Mouse (Mus musculus): Measurements from ENCODE around the gene Tmem53. TPM values are rescaled to one million over a fixed set of nuclear protein-coding genes. Genes with fewer than 3 reads are reported as not detected.

Gene Tmem53
- polyA plus RNA-seq, 1 experiment from 2014 or later, result 11.6 TPM

GRCm38 (mm10) chr4:117279253-117279642 is 27.5 kb downstream of the Tmem53 start:
- H3K36me3 ChIP-seq (ENCODE audit: control insufficient read depth, insufficient read depth, low read length), result peaks cover 36% of the 10 kb centered on the region

GRCm38 (mm10) chr4:117280397-117280930 is 28.7 kb downstream of the Tmem53 start:
- Histone ChIP-seq H3K36me3 (ENCODE audit: control insufficient read depth, insufficient read depth, low read length) (peaks cover 31% of the 10 kb centered on the region), H3K4me2 (ENCODE audit: low read depth, severe bottlenecking) (no peak overlapping the region), H3K9me3 (ENCODE audit: control insufficient read depth, low read length) (no peaks in the 10 kb centered on the region), H3K4me1 (ENCODE audit: control insufficient read depth, insufficient read depth, low read length) (peaks cover 32% of the 10 kb centered on the region), H3K27me3 (ENCODE audit: control insufficient read depth, insufficient read depth, low read length) (no peaks in the 10 kb centered on the region), H3K4me3 (ENCODE audit: low read depth, low read length) (no peak overlapping the region), H3K27ac (replicated peaks; ENCODE audit: low read depth, low read length) (no peak overlapping the region), H3K9ac (ENCODE audit: low read length) (no peak overlapping the region)
- DNase-seq (ENCODE audit: low spot score), result no peak
- ATAC-seq (ENCODE audit: insufficient number of reproducible peaks, low FRiP score, low TSS enrichment, low read depth), result no peak
- WGBS, result 81% methylated on average over 8 of the region's 8 CpGs

More at GRCm38 (mm10) chr4:117279253-117279642, 27.5 kb downstream of the Tmem53 start:
- DNase-seq (ENCODE audit: low spot score) (no peak), ATAC-seq (ENCODE audit: insufficient number of reproducible peaks, low FRiP score, low TSS enrichment, low read depth) (no peak)
- peaks cover 32% of the 10 kb centered on the region for H3K4me1 ChIP-seq (ENCODE audit: control insufficient read depth, insufficient read depth, low read length)
- no peak overlapping the region for H3K4me3 ChIP-seq (ENCODE audit: low read depth, low read length)
- H3K9ac ChIP-seq (ENCODE audit: low read length), result no peak overlapping the region
- WGBS, result 51% methylated on average over 2 of the region's 2 CpGs
- no peak overlapping the region for H3K27ac ChIP-seq (replicated peaks; ENCODE audit: low read depth, low read length)
- no peaks in the 10 kb centered on the region for H3K27me3 ChIP-seq (ENCODE audit: control insufficient read depth, insufficient read depth, low read length)
- H3K9me3 ChIP-seq (ENCODE audit: control insufficient read depth, low read length), result peaks cover 6% of the 10 kb centered on the region; the same call in 1 of the 2 replicates
- no peak overlapping the region for H3K4me2 ChIP-seq (ENCODE audit: low read depth, severe bottlenecking)

- no peaks in the 10 kb centered on the region for H3K27me3 ChIP-seq (ENCODE audit: control insufficient read depth, insufficient read depth, low read length)
- H3K4me1 ChIP-seq (ENCODE audit: control insufficient read depth, insufficient read depth, low read length), result peaks cover 31% of the 10 kb centered on the region
- no peak overlapping the region for H3K27ac ChIP-seq (replicated peaks; ENCODE audit: low read depth, low read length)
- DNase-seq (ENCODE audit: low spot score) (no peak), ATAC-seq (ENCODE audit: insufficient number of reproducible peaks, low FRiP score, low TSS enrichment, low read depth) (no peak)
- H3K9me3 ChIP-seq (ENCODE audit: control insufficient read depth, low read length), result no peaks in the 10 kb centered on the region
- H3K9ac ChIP-seq (ENCODE audit: low read length), result no peak overlapping the region
- no peak overlapping the region for H3K4me3 ChIP-seq (ENCODE audit: low read depth, low read length)
- no peak overlapping the region for H3K4me2 ChIP-seq (ENCODE audit: low read depth, severe bottlenecking)
- WGBS, result 34% methylated on average over 19 of the region's 19 CpGs
- H3K36me3 ChIP-seq (ENCODE audit: control insufficient read depth, insufficient read depth, low read length), result peaks cover 28% of the 10 kb centered on the region
Measured at GRCm38 (mm10) chr4:117281090-117281845, 29.5 kb downstream of the Tmem53 start.

- ATAC-seq (ENCODE audit: insufficient number of reproducible peaks, low FRiP score, low TSS enrichment, low read depth) (no peak), DNase-seq (ENCODE audit: low spot score) (no peak)
- H3K9ac ChIP-seq (ENCODE audit: low read length), result no peak overlapping the region
- peaks cover 36% of the 10 kb centered on the region for H3K4me1 ChIP-seq (ENCODE audit: control insufficient read depth, insufficient read depth, low read length)
- WGBS, result 11% methylated on average over 22 of the region's 22 CpGs
- H3K27me3 ChIP-seq (ENCODE audit: control insufficient read depth, insufficient read depth, low read length), result no peaks in the 10 kb centered on the region
- no peak overlapping the region for H3K27ac ChIP-seq (replicated peaks; ENCODE audit: low read depth, low read length)
- H3K4me2 ChIP-seq (ENCODE audit: low read depth, severe bottlenecking), result no peak overlapping the region
- peaks cover 13% of the 10 kb centered on the region for H3K36me3 ChIP-seq (ENCODE audit: control insufficient read depth, insufficient read depth, low read length)
- H3K9me3 ChIP-seq (ENCODE audit: control insufficient read depth, low read length), result no peaks in the 10 kb centered on the region
- H3K4me3 ChIP-seq (ENCODE audit: low read depth, low read length), result no peak overlapping the region
Measured at GRCm38 (mm10) chr4:117283271-117284191, 31.8 kb downstream of the Tmem53 start.

- ATAC-seq (ENCODE audit: insufficient number of reproducible peaks, low FRiP score, low TSS enrichment, low read depth), result no peak
- Histone ChIP-seq H3K4me2 (ENCODE audit: low read depth, severe bottlenecking) (no peak overlapping the region), H3K36me3 (ENCODE audit: control insufficient read depth, insufficient read depth, low read length) (peaks cover 13% of the 10 kb centered on the region), H3K27ac (replicated peaks; ENCODE audit: low read depth, low read length) (no peak overlapping the region), H3K27me3 (ENCODE audit: control insufficient read depth, insufficient read depth, low read length) (no peaks in the 10 kb centered on the region), H3K9ac (ENCODE audit: low read length) (no peak overlapping the region), H3K4me3 (ENCODE audit: low read depth, low read length) (no peak overlapping the region), H3K4me1 (ENCODE audit: control insufficient read depth, insufficient read depth, low read length) (peaks cover 34% of the 10 kb centered on the region), H3K9me3 (ENCODE audit: control insufficient read depth, low read length) (no peaks in the 10 kb centered on the region)
- no peak for DNase-seq (ENCODE audit: low spot score)
- 40% methylated on average over 4 of the region's 4 CpGs for WGBS
Measured at GRCm38 (mm10) chr4:117284363-117284762, 32.6 kb downstream of the Tmem53 start.

- no peaks in the 10 kb centered on the region for H3K27me3 ChIP-seq (ENCODE audit: control insufficient read depth, insufficient read depth, low read length)
- peaks cover 13% of the 10 kb centered on the region; the same call in 1 of the 2 replicates for H3K36me3 ChIP-seq (ENCODE audit: control insufficient read depth, insufficient read depth, low read length)
- peaks cover 17% of the 10 kb centered on the region for H3K4me1 ChIP-seq (ENCODE audit: control insufficient read depth, insufficient read depth, low read length)
- peak overlapping the region; percentile 53 for H3K4me2 ChIP-seq (ENCODE audit: low read depth, severe bottlenecking)
- H3K9me3 ChIP-seq (ENCODE audit: control insufficient read depth, low read length), result no peaks in the 10 kb centered on the region
- ATAC-seq (ENCODE audit: insufficient number of reproducible peaks, low FRiP score, low TSS enrichment, low read depth), result no peak
- 30% methylated on average over 25 of the region's 25 CpGs for WGBS
- no peak for DNase-seq (ENCODE audit: low spot score)
- H3K9ac ChIP-seq (ENCODE audit: low read length), result peak overlapping the region; percentile 86
- peak overlapping the region; percentile 97 for H3K27ac ChIP-seq (replicated peaks; ENCODE audit: low read depth, low read length)
- peak overlapping the region; percentile 64 for H3K4me3 ChIP-seq (ENCODE audit: low read depth, low read length)
Measured at GRCm38 (mm10) chr4:117288277-117288926, 36.7 kb downstream of the Tmem53 start.

- peaks cover 13% of the 10 kb centered on the region; the same call in 1 of the 2 replicates for H3K36me3 ChIP-seq (ENCODE audit: control insufficient read depth, insufficient read depth, low read length)
- H3K4me1 ChIP-seq (ENCODE audit: control insufficient read depth, insufficient read depth, low read length), result peaks cover 12% of the 10 kb centered on the region
- ATAC-seq (ENCODE audit: insufficient number of reproducible peaks, low FRiP score, low TSS enrichment, low read depth) (peak; percentile 93), DNase-seq (ENCODE audit: low spot score) (peak; percentile 86)
- H3K4me2 ChIP-seq (ENCODE audit: low read depth, severe bottlenecking), result peak overlapping the region; percentile 53
- H3K9ac ChIP-seq (ENCODE audit: low read length), result peak overlapping the region; percentile 86
- WGBS, result under 1% methylated on average over 68 of the region's 80 CpGs
- H3K27ac ChIP-seq (replicated peaks; ENCODE audit: low read depth, low read length), result peak overlapping the region; percentile 97
- H3K27me3 ChIP-seq (ENCODE audit: control insufficient read depth, insufficient read depth, low read length), result no peaks in the 10 kb centered on the region
- H3K9me3 ChIP-seq (ENCODE audit: control insufficient read depth, low read length), result no peaks in the 10 kb centered on the region
- H3K4me3 ChIP-seq (ENCODE audit: low read depth, low read length), result peak overlapping the region; percentile 64
Measured at GRCm38 (mm10) chr4:117288927-117289801, 37.4 kb downstream of the Tmem53 start.

Data from limb, embryonic 11.5 days (tissue).